Mouse (Mus musculus) liver, embryonic 12.5 days (tissue): ENCODE measurements around the gene Gm42715. TPM values are rescaled to one million over a fixed set of nuclear protein-coding genes. Genes with fewer than 3 reads are reported as not detected.

ENCODE experiments used
- ATAC-seq: fragments of 200-750 bp; cut with Nextera tagmentation; 2 replicates; pipeline ENCODE4 v1.8.0; 2017; ENCODE audit warnings: moderate number of reproducible peaks, mild to moderate bottlenecking, moderate library complexity
- H3K27ac ChIP-seq: fragments of 300-500 bp; sonication (generic); 2 replicates; pipeline ENCODE4 v1.5.1; 2016; ENCODE audit warnings: mild to moderate bottlenecking
- H3K27me3 ChIP-seq: fragments of 300-500 bp; sonication (generic); replicated peaks from 2 replicates; pipeline ENCODE4 v1.6.1; 2016; ENCODE audit warnings: mild to moderate bottlenecking, moderate library complexity
- H3K36me3 ChIP-seq: fragments of 300-500 bp; sonication (generic); 2 replicates; pipeline ENCODE4 v1.6.1; 2016; ENCODE audit warnings: mild to moderate bottlenecking, moderate library complexity
- H3K4me1 ChIP-seq: fragments of 300-500 bp; sonication (generic); 2 replicates; pipeline ENCODE4 v1.6.1; 2016
- H3K4me2 ChIP-seq: fragments of 300-500 bp; sonication (generic); 2 replicates; pipeline ENCODE4 v1.6.1; 2016; ENCODE audit warnings: mild to moderate bottlenecking, moderate library complexity
- H3K4me3 ChIP-seq: fragments of 300-500 bp; sonication (generic); 2 replicates; pipeline ENCODE4 v1.5.1; 2016; ENCODE audit warnings: mild to moderate bottlenecking, moderate library complexity
- H3K9ac ChIP-seq: fragments of 300-500 bp; sonication (generic); 2 replicates; pipeline ENCODE4 v1.6.1; 2016; ENCODE audit warnings: mild to moderate bottlenecking, moderate library complexity
- H3K9me3 ChIP-seq: fragments of 300-500 bp; sonication (generic); replicated peaks from 2 replicates; pipeline ENCODE4 v1.6.1; 2016; ENCODE audit warnings: mild to moderate bottlenecking, moderate library complexity
- WGBS: fragments of 180-500 bp; shearing (Covaris S2); methylation state at CpG from one replicate; pipeline ENCODE4 v1.1.7; 2016; ENCODE audit not compliant: insufficient replicate concordance; 5-methylcytosine and 5-hydroxymethylcytosine counted together
- polyA plus RNA-seq: library from polyadenylated mRNA; unstranded; fragments of >200 nt; fragmentation: Nextera tagmentation; extraction: Ambion mirVana; gene quantifications from 2 replicates; pipeline ENCODE4 v1.2.1, GENCODE M21; 2016

Gene Gm42715
- polyA plus RNA-seq, 1 experiment from 2014 or later = 8.8 TPM

DNA sequence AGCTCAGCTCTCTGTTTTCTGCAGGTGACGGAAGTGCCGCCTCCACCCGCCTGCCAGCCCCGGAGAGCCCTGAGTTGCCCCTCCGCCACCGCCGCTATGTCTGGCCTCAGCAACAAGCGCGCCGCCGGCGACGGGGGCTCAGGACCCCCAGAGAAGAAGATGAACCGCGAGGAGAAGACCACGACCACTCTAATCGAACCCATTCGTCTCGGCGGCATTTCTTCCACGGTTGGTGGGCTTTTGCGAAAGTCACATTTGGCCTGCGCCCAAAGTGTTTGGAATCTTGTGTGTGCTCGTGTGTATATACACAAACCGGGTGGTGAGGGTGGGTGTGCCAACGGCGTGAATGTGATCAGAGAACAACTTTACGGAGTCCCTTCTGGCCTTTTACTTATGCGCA, 69.5 kb downstream of the Gm42715 start:
- ATAC-seq = peak; percentile 30
- Histone ChIP-seq H3K36me3 (peaks cover 58% of the 10 kb centered on the region), H3K9me3 (no peaks in the 10 kb centered on the region), H3K4me2 (peak overlapping the region; percentile 79), H3K4me1 (peaks cover 51% of the 10 kb centered on the region), H3K27me3 (no peaks in the 10 kb centered on the region), H3K9ac (peak overlapping the region; percentile 90), H3K4me3 (peak overlapping the region; percentile 91), H3K27ac (peak overlapping the region; percentile 80)
- WGBS = 3% methylated on average over 29 of the region's 29 CpGs

DNA sequence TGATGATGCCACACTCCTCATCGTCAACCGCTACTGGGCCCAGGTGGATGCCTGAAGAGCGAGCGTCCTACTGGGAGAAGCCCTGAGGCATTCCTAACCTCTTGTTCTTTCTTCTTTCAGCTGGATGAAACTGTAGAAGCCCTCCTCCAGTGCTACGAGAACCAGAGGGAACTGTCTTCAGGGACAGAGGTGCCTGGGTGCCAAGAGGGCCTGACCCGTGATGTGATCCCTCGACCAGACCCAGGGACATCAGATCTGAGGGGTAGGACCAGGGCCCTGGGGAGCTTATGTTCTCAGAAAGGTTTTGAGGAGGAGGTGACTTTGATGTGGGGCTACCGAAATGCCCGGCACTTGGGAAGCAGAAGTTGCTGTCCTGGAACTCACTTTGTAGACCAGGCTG, 70.3 kb downstream of the Gm42715 start:
- Histone ChIP-seq H3K27me3 (no peaks in the 10 kb centered on the region), H3K36me3 (peaks cover 58% of the 10 kb centered on the region), H3K9me3 (no peaks in the 10 kb centered on the region), H3K27ac (0 out of 2 replicates have a peak overlapping the region, but pooled peaks have one; percentile 80), H3K4me3 (peak overlapping the region; percentile 91), H3K4me2 (peak overlapping the region; percentile 79), H3K9ac (peak overlapping the region; percentile 90), H3K4me1 (peaks cover 50% of the 10 kb centered on the region)
- 90% methylated on average over 9 of the region's 9 CpGs for WGBS
- ATAC-seq = no peak

DNA sequence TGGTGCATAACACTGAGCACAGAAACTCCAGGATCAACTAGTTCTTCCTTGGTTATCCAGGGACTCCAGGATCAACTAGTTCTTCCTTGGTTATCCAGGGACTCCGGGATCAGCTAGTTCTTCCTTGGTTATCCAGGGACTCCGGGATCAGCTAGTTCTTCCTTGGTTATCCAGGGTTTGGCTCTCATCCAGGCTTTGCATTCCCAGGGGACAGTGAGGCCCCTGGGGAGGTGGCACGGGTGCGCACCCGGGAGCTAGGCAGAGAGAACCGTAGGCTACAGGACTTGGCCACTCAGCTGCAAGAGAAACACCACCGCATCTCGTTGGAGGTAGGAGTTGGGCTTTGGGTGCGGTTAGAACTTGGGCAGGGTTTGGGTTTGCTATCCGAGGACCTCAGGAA, 71.7 kb downstream of the Gm42715 start:
- H3K27ac ChIP-seq = no peak overlapping the region
- H3K9ac ChIP-seq = no peak overlapping the region
- WGBS = 89% methylated on average over 10 of the region's 10 CpGs
- H3K36me3 ChIP-seq = peaks cover 67% of the 10 kb centered on the region
- ATAC-seq = no peak
- no peak overlapping the region for H3K4me3 ChIP-seq
- H3K9me3 ChIP-seq = no peaks in the 10 kb centered on the region
- H3K27me3 ChIP-seq = no peaks in the 10 kb centered on the region
- peaks cover 36% of the 10 kb centered on the region for H3K4me1 ChIP-seq
- H3K4me2 ChIP-seq = no peak overlapping the region

DNA sequence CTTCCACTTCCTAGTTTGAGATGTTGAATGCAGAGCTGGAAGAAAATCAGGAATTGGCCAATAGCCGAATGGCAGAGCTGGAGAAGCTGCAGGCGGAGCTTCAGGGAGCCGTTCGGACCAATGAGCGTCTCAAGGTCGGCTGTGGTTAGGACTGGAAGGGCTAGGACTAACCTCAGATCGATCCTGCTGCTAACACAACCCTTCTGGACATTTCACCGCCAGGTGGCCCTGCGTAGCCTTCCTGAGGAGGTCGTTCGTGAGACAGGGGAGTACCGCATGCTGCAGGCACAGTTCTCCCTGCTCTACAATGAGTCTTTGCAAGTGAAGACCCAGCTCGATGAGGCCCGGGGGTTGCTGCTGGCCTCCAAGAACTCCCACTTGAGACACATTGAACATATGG, 73.2 kb downstream of the Gm42715 start:
- Histone ChIP-seq H3K27ac (no peak overlapping the region), H3K27me3 (no peaks in the 10 kb centered on the region), H3K4me1 (peaks cover 21% of the 10 kb centered on the region), H3K9ac (no peak overlapping the region), H3K4me2 (no peak overlapping the region), H3K9me3 (no peaks in the 10 kb centered on the region), H3K36me3 (peaks cover 82% of the 10 kb centered on the region), H3K4me3 (no peak overlapping the region)
- 85% methylated on average over 14 of the region's 14 CpGs for WGBS
- no peak for ATAC-seq

DNA sequence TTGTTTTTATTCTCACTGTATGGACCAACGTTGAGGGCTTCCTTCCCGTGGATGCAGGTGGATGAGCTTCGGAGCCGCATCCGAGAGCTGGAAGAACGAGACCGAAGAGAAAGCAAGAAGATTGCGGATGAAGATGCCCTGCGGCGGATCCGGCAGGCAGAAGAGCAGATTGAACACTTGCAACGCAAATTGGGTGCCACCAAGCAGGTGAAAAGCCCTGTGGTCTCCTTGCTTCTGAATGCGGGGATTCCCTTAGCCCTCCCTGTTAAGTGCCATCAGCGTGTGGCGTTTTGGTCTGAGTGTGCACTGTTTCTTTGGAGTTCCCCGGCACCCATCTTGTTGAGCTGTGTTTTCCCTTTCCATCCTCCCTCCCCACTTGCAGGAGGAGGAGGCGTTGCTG, 77.4 kb downstream of the Gm42715 start:
- no peak for ATAC-seq
- Histone ChIP-seq H3K4me1 (0 out of 2 replicates have a peak, but pooled peaks cover 2% of the 10 kb centered on the region), H3K36me3 (peaks cover 100% of the 10 kb centered on the region), H3K4me2 (no peak overlapping the region), H3K4me3 (no peak overlapping the region), H3K9me3 (no peaks in the 10 kb centered on the region), H3K27ac (no peak overlapping the region), H3K9ac (no peak overlapping the region), H3K27me3 (no peaks in the 10 kb centered on the region)
- 92% methylated on average over 17 of the region's 17 CpGs for WGBS

DNA sequence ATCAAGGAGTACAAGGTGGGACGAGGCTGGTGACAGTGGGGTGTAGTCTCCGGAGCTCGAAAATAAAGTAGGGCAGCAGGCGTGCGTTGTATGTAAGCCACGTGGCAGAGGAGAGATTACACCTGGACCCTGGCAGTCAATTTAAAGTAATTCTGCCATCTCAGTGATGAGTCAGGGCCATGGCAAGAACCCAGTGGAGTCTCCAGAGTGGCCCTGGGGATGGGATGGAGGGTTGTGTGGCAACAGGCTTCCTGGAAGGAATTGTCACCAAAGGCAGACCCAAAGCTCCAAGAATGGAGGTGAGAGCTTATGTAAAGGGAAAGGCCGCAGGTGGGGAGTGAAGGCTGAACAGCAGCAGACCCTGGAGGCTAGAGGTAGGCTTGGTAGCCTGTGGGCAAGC, 81.2 kb downstream of the Gm42715 start:
- no peak overlapping the region for H3K27ac ChIP-seq
- no peak overlapping the region for H3K4me2 ChIP-seq
- no peak overlapping the region for H3K9ac ChIP-seq
- peaks cover 92% of the 10 kb centered on the region for H3K36me3 ChIP-seq
- no peak overlapping the region for H3K4me3 ChIP-seq
- no peaks in the 10 kb centered on the region for H3K27me3 ChIP-seq
- no peak for ATAC-seq
- no peaks in the 10 kb centered on the region for H3K4me1 ChIP-seq
- 88% methylated on average over 7 of the region's 7 CpGs for WGBS
- no peaks in the 10 kb centered on the region for H3K9me3 ChIP-seq

DNA sequence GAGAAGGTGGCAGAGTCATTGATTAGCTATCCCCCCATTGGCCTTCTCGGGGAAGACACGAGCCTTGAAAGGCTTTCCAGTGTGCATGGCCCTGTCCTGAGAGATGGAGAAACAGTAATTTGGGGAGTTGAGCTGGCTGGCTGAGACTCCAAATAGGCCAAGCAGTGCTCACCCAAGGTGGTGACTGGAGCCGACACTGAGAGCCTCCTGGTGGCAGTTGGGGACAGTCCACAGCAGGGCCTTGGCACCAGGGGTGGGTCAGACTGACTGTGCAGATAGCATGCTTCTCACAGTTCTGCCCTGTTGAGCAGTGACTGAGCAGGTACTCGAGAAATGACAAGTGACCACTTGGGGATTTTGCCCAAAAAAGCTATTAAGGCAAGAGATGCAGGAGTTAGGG, 82.4 kb downstream of the Gm42715 start:
- Histone ChIP-seq H3K9ac (no peak overlapping the region), H3K27ac (no peak overlapping the region), H3K4me1 (no peaks in the 10 kb centered on the region), H3K4me2 (no peak overlapping the region), H3K4me3 (no peak overlapping the region), H3K27me3 (no peaks in the 10 kb centered on the region), H3K36me3 (peaks cover 82% of the 10 kb centered on the region), H3K9me3 (no peaks in the 10 kb centered on the region)
- ATAC-seq = no peak
- 87% methylated on average over 4 of the region's 4 CpGs for WGBS

DNA sequence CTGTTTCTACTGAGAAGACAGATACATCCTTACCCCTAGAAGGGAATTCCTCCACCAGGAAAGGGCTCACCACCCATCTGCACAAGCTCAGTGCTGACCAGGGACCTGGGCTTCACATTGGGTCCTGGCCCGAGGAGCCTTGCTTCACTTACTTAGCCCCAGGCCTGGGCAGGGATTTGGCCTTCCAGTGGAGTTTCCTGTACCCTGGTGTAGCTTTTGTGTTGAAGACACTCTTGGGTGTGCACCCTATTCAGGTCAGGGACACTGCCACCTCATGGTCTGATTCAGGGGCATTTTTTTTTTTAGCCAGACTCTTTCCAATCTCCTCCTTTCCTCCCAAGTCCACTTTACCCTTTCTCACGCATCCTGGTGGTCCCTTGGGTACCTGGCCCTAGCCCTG, 83.5 kb downstream of the Gm42715 start:
- WGBS = 87% methylated on average over 2 of the region's 2 CpGs
- no peak overlapping the region for H3K27ac ChIP-seq
- H3K27me3 ChIP-seq = no peaks in the 10 kb centered on the region
- no peaks in the 10 kb centered on the region for H3K9me3 ChIP-seq
- no peak overlapping the region for H3K9ac ChIP-seq
- H3K4me2 ChIP-seq = no peak overlapping the region
- no peak for ATAC-seq
- H3K4me3 ChIP-seq = no peak overlapping the region
- H3K4me1 ChIP-seq = no peaks in the 10 kb centered on the region
- H3K36me3 ChIP-seq = peaks cover 73% of the 10 kb centered on the region

DNA sequence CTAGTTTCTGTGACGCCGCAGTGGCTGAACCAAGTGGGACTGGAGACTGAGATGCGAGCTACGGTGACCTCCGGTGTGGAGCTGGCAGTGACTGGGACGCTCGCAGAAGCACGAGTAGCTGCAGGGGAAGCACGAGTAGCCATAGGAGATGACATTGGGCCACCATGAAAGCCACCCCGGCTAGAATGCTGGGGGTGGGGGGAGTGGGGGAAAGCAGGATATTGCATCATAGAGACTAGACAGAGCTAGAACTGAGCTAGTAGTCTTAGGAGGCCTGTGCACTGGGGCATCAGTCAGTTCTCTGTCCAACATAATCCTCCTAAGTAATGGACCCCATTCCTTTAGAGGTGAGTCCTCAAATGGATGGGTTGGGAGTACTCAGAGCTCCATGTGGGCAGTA, 84.9 kb downstream of the Gm42715 start:
- no peak overlapping the region for H3K9ac ChIP-seq
- H3K4me1 ChIP-seq = no peaks in the 10 kb centered on the region
- no peaks in the 10 kb centered on the region for H3K27me3 ChIP-seq
- H3K27ac ChIP-seq = no peak overlapping the region
- ATAC-seq = no peak
- WGBS = 75% methylated on average over 10 of the region's 10 CpGs
- peaks cover 73% of the 10 kb centered on the region for H3K36me3 ChIP-seq
- no peaks in the 10 kb centered on the region for H3K9me3 ChIP-seq
- H3K4me2 ChIP-seq = no peak overlapping the region
- H3K4me3 ChIP-seq = no peak overlapping the region

DNA sequence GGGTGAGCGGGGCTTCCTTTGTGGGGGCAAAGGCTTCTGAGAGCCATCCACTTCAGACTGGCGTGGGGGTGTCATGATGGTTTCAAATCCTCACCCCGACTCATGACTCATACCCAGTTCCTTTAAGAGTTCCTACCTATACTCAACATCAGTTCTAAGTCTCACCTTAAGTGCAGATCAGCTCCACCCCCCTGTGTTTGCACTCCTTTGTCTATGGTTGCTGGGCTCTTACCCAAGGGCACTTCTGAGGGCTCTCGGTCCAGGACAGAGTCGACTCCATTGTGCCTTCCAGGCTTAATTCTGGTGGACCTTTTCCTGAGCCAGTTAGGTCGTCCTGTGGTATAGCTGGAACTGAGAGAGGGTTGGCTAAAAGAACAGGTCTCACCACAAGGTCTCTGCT, 87.8 kb downstream of the Gm42715 start:
- Histone ChIP-seq H3K27ac (no peak overlapping the region), H3K4me2 (no peak overlapping the region), H3K36me3 (peaks cover 73% of the 10 kb centered on the region), H3K4me1 (no peaks in the 10 kb centered on the region), H3K4me3 (no peak overlapping the region), H3K9ac (no peak overlapping the region), H3K27me3 (no peaks in the 10 kb centered on the region), H3K9me3 (0 out of 2 replicates have a peak, but pooled peaks cover 10% of the 10 kb centered on the region)
- WGBS = 69% methylated on average over 6 of the region's 6 CpGs
- no peak for ATAC-seq

DNA sequence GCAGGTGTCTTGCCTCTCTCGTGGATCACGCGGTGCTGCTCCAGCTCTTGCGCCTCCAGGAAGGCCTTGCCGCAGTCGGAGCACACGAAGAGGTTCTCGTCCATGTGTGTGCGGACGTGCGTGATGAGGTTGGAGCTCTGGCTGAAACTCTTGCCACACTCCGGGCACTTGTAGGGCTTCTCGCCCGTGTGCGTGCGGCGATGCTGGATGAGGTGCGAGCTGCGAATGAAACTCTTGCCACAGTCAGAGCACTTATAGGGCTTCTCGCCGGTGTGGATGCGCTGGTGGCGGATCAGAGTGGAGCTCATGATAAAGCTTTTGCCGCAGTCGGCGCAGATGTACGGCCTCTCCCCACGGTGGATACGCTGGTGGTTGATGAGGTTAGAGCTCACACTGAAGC, 91.6 kb downstream of the Gm42715 start:
- Histone ChIP-seq H3K27me3 (0 out of 2 replicates have a peak, but pooled peaks cover 7% of the 10 kb centered on the region), H3K4me3 (no peak overlapping the region), H3K27ac (no peak overlapping the region), H3K9ac (no peak overlapping the region), H3K36me3 (peaks cover 54% of the 10 kb centered on the region), H3K4me2 (no peak overlapping the region), H3K9me3 (0 out of 2 replicates have a peak, but pooled peaks cover 10% of the 10 kb centered on the region), H3K4me1 (peaks cover 22% of the 10 kb centered on the region)
- no peak for ATAC-seq
- WGBS = 94% methylated on average over 29 of the region's 29 CpGs

DNA sequence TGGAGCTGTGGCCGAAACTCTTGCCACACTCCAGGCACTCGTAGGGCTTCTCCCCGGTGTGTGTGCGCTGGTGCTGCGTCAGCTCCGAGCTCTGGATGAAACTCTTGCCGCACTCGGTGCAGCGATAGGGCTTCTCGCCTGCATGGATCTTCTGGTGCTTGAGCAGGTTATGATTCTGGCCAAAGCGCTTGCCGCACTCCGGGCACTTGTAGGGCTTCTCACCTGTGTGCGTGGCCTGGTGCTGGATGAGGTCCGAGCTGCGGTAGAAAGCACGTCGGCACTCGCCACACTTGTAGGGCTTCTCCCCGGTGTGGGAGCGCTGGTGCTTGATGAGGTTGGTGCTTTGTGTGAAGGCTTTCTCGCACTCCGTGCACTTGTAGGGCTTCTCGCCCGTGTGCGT, 92.2 kb downstream of the Gm42715 start:
- H3K9me3 ChIP-seq = 0 out of 2 replicates have a peak, but pooled peaks cover 10% of the 10 kb centered on the region
- no peak for ATAC-seq
- no peak overlapping the region for H3K27ac ChIP-seq
- H3K4me1 ChIP-seq = peaks cover 27% of the 10 kb centered on the region
- peaks cover 54% of the 10 kb centered on the region for H3K36me3 ChIP-seq
- 0 out of 2 replicates have a peak, but pooled peaks cover 7% of the 10 kb centered on the region for H3K27me3 ChIP-seq
- no peak overlapping the region for H3K4me2 ChIP-seq
- no peak overlapping the region for H3K9ac ChIP-seq
- H3K4me3 ChIP-seq = no peak overlapping the region
- 94% methylated on average over 26 of the region's 26 CpGs for WGBS

DNA sequence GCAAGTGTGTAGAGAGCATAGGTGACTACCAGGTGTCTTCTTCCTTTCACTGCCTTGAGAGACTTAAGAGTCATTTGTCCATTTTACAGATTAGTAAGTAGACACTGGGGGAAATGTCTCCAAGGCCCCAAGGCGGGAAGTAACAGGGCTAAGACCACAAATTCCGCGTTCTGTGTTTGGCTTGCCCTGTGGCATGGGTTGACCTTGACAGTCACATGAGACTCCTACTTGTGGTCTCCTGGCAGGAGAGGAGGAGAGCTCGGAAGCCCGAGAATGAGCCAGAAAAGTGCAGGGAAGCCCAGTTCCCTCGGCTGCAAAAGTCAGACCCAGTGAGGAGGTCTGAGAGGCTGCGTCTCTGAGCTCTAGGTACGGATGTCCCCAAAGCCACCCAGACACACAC, 94.1 kb downstream of the Gm42715 start:
- Histone ChIP-seq H3K9ac (no peak overlapping the region), H3K4me3 (no peak overlapping the region; the same call in 1 of the 2 replicates), H3K4me2 (no peak overlapping the region), H3K27me3 (0 out of 2 replicates have a peak, but pooled peaks cover 7% of the 10 kb centered on the region), H3K4me1 (peaks cover 27% of the 10 kb centered on the region), H3K27ac (no peak overlapping the region), H3K36me3 (peaks cover 44% of the 10 kb centered on the region), H3K9me3 (0 out of 2 replicates have a peak, but pooled peaks cover 10% of the 10 kb centered on the region)
- whole genome bisulfite sequencing = 87% methylated on average over 8 of the region's 8 CpGs
- no peak for ATAC-seq
